Mouse (Mus musculus) thymus, postnatal 10 days (tissue): Measurements from ENCODE around the gene Glrx5.

Source experiments
- DNase-seq, 2 experiments: peaks; one replicate each; pipeline ENCODE4 v3.0.0; 2021; ENCODE audit warnings: low spot score in 2 of 2

Gene Glrx5

DNA sequence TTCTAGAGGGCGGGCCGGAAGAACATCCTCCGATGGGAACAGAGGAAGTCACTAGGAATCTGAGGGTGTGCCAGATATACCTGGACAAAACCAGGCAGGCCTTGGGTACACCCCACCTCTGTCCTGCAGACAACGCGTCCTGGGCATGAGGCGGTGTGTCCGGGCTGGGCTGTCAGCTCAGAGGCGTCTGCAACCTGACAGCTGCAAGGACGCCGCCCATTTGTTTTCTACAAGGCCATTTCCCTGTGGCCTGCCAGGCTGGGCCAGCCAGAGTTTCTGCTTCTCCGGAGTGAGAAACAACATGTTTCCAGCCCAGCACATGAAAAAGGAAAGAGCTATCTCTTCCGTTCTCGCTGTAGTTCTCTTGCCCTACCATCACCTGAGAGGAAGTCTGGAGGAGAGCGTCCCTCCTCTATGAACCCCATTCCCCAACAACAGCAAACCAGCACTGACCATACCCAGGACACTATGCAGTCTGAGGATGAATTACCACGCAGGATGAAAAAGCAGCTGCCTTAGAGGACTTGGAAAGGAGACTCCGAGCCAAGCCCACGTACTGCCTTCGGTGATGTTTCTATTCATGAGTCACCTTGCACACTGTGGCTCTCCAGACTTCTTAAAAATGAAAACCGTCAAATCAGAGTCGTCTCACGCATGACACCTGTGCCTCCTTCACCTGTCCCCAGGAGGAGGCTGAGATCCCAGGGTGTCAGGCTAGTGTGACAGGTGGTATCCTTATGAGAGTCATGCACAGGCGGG, 27.4 kb upstream of the Glrx5 start:
- DNase-seq = no peak

DNA sequence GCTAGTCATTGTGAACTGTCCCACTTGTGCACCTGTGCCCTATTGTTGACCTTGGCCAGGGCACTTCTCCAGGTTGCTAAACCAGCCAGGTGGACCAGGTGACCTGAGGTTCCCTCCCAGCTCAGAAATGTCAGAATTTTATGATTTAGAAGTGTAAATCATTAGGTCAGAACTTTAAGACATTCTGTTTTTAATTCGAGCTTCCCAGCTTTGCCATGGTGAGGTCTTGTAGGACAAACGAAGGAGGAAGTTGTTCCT, 26.8 kb upstream of the Glrx5 start:
- DNase-seq = no peak

DNA sequence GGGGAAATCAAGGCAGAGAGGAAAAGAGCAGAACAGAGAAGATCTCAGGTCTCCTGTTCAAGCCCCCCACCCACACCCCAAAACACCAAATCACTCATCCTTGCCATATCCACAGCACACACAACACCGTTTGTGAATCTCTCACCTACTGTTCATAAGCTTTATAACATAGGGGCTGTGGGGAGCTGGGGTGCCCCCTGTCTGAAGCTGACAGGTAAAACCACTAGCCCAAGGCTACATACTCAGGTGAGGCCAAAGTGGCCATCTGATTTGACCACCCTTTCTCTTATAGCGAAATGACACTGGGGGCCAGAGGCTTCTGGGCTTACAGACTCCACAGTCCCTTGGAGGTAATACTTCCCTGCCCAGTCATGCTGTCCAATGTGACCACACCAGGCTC, 24.3 kb upstream of the Glrx5 start:
- DNase-seq = peak in 1 of 2 experiments; percentile 27

DNA sequence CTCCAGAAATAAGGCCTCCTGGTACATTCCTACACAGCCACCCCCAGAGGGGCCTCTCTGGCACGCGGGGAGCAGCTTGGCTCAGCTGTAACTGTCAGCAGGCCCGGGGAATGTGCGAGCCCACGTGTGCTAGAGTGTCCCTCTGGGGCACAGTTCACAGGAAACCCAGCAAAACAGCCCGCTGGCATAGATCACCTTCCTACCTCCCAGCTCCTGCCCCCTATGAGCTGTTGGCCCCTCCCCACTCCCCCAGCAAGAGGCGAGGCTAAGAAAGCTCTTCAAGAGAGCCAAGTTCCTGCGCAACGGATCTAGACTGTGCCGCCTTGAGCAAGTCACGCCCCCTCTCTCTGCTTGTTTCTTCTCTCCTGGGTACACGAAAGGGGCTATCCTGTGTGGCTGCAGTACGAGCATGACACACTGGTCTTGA, 23.7 kb upstream of the Glrx5 start:
- peak; percentile 80 to 84 for DNase-seq

DNA sequence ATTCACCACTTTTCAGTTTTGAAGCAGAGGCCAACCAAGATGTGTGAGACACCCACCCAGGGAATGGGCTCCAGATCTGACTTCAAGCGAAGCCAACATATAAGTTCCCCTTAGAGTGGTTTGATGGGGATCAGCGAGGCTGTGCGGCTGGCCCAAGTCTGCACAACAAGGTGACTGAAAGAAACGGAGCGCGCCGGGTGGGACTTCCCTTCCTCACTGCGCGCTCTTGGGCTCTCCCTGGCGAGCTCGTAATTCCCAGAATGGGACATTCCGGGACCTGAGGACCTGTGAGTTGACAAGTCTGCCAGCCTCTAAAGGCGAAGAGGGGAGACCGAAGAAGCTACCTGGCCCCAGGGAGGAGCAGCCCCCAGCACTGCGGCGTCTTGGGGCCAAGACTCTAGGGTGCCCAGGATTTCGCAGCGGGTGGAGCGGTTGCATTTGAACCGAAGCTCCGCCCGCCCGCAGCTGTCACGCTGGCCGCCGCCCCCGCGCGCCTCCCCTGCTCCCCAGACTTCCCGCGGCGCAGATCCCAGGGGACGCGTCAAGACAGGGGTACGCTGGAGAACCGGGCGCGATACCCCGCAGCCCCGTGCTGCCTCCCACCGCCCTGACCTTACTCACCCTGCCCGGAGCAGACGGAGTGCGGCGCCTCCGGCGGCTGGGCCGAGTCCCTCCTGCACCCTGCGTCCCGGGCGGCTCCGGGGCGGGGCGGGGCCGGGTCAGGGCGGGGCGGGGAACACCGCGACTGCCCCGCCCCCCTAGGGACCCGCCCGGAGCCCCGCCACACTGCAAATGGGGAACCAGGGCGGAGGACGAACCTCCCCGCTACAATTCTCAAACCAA, 22.9 kb upstream of the Glrx5 start, which contains the start of gene Syne3:
Syne3 (minus strand) TSS at position 440 of the 843 bp plus-strand sequence.
- DNase-seq = peak; percentile 79 to 85

DNA sequence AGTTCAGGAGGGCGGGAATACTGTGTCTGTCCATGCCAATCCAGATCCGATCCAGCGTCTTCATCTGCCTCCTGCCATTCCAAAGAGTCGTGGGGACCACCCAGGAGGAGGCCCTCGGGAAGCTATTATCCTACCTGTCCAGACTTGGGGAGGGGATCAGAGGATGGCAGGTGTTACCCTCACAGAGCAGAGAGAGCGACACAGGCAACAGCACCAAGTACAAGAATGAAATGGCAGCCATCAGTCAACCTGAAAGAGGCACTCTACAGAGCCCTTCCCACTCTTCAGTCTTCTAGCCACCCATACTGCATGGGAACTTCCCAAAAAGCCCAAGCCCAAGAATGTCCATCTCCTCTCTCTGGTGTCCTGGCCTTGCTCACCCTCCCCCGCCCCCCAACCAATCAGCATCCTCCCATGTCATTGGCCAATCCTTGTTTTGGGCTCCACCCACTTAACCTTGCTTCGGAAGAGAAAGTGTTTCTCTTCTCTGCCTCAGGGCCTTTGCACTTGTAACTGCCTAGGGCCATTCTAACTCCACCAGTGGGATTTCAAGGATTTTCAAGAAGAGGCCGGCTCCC, 22.2 kb upstream of the Glrx5 start:
- no peak for DNase-seq

DNA sequence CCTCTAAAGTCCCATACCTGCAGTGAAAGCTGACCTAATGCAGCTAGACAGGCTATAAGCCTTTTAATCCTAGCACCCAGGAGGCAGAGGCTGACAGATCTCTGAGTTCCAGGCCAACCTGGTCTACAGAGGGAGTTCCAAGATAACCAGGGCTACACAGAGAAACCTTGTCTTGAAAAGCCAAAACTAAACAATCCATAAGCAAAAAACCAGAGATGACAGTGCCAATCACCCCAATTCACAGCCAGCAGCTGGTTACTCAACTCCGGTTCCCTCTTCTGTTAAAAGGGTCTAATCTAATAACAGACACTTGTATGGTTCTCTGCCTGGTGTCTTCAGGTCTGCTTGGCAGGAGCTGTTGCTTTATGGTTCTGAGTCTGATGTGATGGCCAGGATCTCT, 20.9 kb upstream of the Glrx5 start:
- DNase-seq = no peak

DNA sequence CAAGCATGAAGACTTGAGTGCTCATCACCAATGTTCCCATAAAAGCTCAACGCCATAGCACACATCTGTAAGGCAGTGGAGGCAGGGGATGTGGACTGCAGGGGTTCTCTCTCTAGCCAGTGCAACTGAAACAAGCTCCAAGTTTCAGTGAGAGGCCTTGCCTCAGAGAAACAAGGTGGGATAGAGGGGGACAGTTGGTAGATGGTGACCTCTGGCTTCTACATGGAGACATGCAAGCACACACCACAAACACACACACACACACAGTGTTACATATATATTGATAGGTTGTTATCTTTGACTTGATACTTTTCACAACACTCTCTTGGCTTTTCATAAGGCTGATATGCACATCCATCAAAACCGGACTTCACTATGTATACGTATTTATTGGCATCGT, 20.2 kb upstream of the Glrx5 start:
- no peak for DNase-seq

DNA sequence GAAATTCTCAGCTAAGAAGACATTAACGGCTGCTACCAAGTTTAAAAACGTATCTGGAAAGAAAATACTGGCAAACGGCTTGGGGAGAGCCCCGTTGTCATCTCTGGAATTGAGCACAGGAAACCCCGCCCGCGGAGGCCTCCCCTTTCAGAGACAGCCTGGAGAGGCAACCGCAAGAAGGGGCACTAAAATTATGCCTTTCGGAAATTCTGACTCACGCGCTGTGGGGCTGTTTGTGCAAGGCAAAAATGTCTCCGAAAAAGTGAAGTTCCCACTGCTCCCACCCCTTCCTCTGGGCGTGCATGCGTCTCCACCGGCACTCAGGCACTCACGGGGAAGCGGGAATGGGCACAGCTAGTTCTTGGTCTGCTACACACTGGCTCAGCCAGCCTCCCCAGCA, 19.4 kb upstream of the Glrx5 start:
- DNase-seq = peak; percentile 80 to 85

DNA sequence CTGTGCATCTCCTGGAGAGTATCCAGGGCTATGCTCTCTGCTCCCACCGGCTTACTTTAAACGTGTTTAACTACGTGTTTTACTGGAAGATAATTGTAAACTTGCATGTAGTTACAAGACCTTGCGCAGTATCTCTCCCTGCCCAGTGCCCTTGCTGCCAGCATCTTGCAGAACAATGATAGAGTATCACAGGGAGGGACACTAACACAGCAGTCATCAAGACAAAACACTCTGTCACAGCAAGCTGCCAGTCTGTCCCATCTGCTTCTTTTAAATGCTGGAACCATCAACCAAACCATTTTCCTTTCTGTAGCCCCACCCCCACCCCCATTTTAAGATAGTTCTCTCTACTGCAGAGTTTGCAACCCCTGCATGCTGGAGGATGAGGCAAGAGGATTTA, 16.3 kb upstream of the Glrx5 start:
- DNase-seq = no peak

DNA sequence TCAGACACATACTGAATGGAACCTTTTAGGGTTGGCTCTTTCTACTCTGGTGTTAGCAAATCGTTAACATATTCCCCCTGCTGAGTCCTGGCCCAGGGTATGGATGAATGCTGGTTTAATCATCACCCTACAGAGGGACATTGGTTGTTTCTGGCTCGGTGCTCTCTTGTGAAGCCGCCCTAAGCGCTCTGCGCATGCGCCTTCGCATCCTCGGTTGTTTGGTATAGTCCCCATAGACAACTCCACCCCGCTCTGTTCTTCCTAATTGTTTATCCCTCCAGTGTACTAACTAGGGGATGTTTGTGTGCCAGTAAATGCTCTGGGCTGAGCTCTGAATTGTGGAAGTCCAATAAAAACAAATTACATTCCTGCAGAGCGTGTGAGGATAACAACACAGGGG, 15.8 kb upstream of the Glrx5 start:
- DNase-seq = no peak

DNA sequence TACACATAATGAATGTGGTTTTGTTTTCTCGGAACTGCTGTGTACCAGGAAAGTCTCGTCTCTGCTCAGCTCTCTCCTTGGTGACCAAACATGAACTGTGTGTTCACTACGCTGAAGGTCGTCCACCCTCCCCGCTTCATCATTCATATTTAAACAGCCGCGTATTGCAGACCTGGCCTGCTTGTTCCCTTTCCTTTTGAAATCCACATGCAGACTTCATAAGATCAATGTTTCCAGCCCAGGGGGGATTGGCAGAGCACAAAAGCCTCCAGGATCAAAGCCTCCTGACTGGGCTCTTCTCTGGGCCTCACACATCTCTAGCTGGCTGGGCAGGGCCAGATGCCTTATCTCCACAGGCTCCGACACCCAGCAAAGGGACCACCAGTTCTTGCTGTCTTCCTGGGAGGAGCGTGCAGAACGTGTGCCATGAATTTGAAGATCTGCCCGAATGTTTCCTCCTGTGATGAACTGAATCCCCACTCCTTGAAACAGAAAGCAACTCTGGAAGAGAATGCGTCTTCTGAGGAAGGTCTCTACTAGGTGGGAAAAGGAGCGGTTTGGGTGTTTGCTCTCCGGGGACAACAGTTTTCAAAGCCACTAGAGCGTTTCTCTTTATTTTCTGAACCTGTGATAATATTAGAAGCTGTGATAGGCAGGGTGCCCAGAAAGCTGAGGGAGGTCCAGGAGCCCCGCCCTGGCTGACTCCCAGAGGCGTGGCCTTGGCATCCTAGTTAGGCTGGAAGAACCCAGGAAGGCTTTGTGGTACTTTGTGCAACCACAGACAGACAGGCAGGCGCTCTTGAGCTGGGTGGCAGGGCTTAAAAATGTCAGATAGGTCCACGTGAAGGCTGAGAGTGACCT, 12.9 kb upstream of the Glrx5 start:
- DNase-seq = no peak

DNA sequence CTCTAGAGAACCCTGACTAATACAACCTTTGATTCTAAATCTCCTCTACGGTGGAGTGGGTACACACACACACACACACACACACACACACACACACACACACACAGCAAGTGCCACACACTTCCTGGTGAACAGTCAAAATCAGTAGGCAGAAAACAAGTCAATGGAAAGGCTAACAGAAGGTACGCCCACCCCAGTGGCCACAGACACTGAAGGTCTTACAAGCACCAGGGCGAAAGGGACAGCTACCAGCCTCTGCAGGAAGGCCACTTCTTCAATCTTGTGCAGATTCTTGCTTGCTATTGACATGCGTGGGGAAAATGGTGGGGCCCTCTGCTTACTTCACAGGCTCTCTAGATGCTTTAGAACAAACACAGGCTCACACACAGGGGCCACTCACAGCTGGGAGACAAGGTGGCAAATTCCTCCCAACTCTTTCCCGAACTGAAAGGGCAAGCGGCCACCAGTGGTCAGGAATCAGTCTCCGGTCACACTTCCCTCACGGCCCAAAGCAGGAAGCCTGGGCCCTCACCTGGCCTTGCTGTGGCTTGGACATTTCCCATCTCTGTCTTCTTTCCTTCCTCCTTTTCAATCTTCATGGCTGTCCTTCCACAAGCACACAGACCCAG, 10.9 kb upstream of the Glrx5 start:
- no peak for DNase-seq

DNA sequence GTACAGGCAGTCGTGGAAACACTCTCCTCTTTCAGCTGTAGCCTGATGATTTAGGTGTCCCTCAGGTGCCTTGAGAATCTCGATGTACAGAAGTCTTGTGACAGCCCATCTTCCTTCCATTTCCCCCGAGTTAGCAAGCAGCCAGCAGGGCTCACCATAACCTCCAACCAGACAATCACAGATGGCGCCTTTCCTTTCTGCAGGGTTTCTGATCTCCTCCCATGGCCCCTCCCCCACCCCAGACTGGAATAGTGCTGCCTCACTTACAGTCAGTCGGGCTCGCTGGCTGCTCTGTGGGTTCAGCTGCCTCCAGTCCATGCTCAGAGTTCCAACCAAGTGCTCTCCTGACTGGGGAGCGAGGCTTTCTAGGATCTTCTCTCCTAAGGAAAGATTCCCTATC, 10.3 kb upstream of the Glrx5 start:
- peak; percentile 66 to 69 for DNase-seq

DNA sequence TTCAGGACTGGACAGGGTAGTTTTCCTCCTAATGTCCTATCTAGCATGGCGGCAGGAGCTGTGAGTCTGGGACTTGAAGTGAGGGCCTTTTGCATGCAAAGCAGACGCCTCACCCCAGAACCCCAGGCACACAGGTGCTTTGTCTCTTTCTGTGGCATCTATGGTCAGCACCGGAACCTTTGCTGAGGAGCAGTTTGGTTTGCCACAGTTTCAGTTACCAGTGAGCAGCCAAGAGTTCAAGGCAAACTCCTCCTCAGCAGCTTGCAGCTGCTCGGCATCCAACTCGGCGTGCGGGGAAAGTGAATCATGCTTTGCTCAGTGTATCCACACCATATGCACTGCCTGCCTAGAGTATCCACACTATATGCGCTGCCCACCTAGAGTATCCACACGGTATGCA, 9.7 kb upstream of the Glrx5 start:
- DNase-seq = peak in 1 of 2 experiments; percentile 42

DNA sequence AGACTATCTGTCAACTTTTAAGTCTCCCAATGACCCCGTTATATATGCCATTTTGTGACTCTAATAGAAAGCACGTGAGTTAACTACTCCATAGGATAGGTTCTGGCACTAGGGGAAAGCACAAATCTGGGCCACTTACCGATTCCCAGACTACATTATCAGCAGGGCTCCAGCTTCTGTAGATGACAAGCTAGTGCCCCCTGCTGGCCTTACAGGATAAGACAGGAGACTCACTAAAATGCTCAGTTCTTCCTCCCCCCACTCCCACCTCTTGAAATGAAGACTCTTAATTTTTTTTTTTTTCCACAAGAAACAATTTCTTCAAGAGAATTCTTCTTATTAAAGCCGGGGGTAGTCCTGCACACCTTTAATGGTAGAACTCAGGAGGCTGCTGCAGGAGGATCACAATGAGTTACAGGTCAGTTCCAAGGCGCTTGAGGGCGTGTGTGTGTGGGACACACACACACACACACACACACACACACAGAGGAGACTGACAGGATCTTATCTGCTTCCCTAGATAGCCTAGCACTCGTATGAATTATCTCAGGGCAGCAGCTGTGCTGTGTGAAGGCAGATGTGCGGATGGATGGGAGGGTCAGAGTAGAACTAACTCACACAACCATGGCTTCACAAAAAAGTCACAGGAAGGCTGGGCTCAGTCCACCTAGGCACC, 7.1 kb upstream of the Glrx5 start:
- peak; percentile 72 to 80 for DNase-seq

DNA sequence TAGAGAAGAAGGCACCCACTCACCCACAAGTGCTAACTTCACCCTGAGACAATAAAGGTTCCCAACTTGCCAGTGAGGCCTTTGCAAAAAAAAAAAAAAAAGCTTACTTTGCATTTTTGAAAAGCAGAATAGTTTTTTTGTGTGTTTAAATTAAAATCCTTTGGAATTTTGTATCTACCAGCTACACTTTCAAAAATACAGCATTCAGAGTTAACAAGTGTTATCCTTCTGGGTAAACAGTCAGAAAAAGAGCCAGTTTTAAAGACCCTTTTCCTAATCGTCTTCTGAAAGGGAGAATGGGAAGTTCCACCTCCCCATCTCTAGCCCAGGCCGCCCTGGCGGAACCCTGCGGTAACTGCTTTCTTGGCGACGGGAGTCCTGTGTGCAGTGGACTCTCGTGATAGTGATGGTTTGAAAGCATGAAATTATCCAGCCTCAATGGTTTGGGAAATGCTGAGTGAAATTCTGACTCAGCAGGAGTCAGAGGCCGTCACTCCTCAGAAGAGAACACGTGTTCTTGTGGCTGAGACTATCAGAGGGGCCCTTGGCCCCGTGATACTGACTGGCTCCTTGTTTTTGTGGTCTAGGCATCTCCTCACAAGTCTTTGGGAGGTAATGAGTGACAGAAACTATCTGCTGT, 6.4 kb upstream of the Glrx5 start:
- no peak for DNase-seq

DNA sequence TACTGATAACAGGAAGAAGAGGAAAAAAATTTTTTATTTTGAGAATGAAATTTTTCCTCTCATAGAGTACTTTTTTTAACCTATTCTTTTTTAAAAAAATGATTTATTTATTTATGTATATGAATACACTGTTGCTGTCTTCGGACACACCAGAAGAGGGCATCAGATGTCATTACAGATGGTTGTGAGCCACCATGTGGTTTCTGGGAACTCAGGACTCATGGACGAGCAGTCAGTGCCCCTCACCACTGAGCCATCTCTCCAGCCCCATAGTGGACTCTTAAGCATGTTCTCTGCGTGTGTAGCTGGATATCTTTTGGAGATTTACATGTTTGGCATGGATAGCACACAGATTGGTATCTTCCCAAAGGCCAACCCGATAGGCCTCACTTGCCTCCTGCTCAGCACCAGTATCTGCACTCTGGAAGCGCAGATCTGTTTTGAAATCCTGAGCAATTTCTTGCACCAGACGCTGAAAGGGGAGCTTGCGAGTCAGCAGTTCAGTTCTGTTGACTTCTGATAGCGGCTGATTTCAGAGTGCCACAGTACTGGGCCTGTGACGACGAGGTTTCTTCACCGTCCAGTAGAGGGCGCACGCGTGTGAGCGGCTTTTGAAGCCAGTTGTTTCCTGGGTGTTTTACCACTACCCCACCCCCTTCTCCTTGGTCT, 5.0 kb upstream of the Glrx5 start:
- peak; percentile 86 to 92 for DNase-seq

DNA sequence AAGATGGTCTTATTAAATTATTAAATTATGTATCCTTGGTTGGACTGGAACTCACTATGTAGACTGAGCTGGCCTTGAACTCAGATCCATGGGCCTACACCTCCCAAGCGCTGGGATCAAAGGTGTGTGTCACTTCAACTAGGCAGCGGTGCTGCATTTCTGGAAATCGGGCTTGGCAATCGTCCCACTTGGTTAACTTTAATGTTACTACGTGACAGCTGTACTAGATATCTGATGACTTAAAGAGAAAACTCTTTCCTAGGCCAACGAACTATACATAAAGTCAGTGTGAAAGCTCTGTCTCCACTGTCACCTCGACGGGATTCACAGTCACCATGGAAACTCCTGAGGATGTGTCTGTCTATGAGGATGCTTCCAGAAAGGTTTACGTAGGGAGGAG, 2.6 kb upstream of the Glrx5 start:
- no peak for DNase-seq
